Mouse (Mus musculus) skeletal muscle tissue, adult 2 months (tissue): ENCODE measurements around the gene Nceh1.
"Not testable (repeated sequence)": the region's sequence is repeated elsewhere in the genome, so short reads cannot be mapped to it uniquely, and the experiment has no call there.

Source experiments
- DNase-seq: peaks from one replicate; pipeline ENCODE4 v3.0.0-alpha.2; 2012; ENCODE audit warnings: low read depth, low spot score

Gene Nceh1

GRCm38 (mm10) chr3:27228530-27229309 is 46.0 kb downstream of the Nceh1 start:
- DNase-seq: no peak

GRCm38 (mm10) chr3:27233361-27233760 is 50.6 kb downstream of the Nceh1 start:
- DNase-seq: no peak

- peak; percentile 28 for DNase-seq
These were observed 51.1 kb downstream of the Nceh1 start for GRCm38 (mm10) chr3:27233841-27234240.

GRCm38 (mm10) chr3:27234976-27235375 is 52.2 kb downstream of the Nceh1 start:
- DNase-seq: no peak

GRCm38 (mm10) chr3:27237226-27237625 is 54.5 kb downstream of the Nceh1 start:
- peak; percentile 42 for DNase-seq

- DNase-seq: no peak
These were observed 55.8 kb downstream of the Nceh1 start for GRCm38 (mm10) chr3:27238563-27238962.

- DNase-seq: no peak
These were observed 56.8 kb downstream of the Nceh1 start for GRCm38 (mm10) chr3:27239568-27239967.

GRCm38 (mm10) chr3:27241864-27242263 is 59.1 kb downstream of the Nceh1 start:
- DNase-seq: no peak

- DNase-seq: no peak
These were observed 63.4 kb downstream of the Nceh1 start for GRCm38 (mm10) chr3:27246166-27246565.

- DNase-seq: no peak
These were observed 65.0 kb downstream of the Nceh1 start for GRCm38 (mm10) chr3:27247785-27248184.

GRCm38 (mm10) chr3:27249030-27249429 is 66.3 kb downstream of the Nceh1 start:
- no peak for DNase-seq

GRCm38 (mm10) chr3:27250936-27251335 is 68.2 kb downstream of the Nceh1 start:
- DNase-seq: no peak

GRCm38 (mm10) chr3:27258461-27258860 is 75.7 kb downstream of the Nceh1 start:
- DNase-seq: no peak

- no peak for DNase-seq
These were observed 77.6 kb downstream of the Nceh1 start for GRCm38 (mm10) chr3:27260393-27260792.

- no peak for DNase-seq
These were observed 84.6 kb downstream of the Nceh1 start for GRCm38 (mm10) chr3:27267327-27267726.

GRCm38 (mm10) chr3:27267887-27268286 is 85.1 kb downstream of the Nceh1 start:
- no peak for DNase-seq

- DNase-seq: no peak
These were observed 86.4 kb downstream of the Nceh1 start for GRCm38 (mm10) chr3:27269151-27269550.

- DNase-seq: peak; percentile 60
These were observed 87.6 kb downstream of the Nceh1 start for GRCm38 (mm10) chr3:27270160-27270962.

- DNase-seq: no peak
These were observed 90.4 kb downstream of the Nceh1 start for GRCm38 (mm10) chr3:27272926-27273745.

GRCm38 (mm10) chr3:27279286-27279925 is 96.6 kb downstream of the Nceh1 start:
- DNase-seq: not testable (repeated sequence)

GRCm38 (mm10) chr3:27280280-27280749 is 97.5 kb downstream of the Nceh1 start:
- DNase-seq: peak; percentile 30
